ENCODE assay signal across 8 mouse cellular contexts in genomic region chr10:72653797-72654196, GRCm38 (mm10). TPM values are rescaled to one million over a fixed set of nuclear protein-coding genes. Genes with fewer than 3 reads are reported as not detected.
DNase-seq lines count a peak whose midpoint lies in the region; ATAC-seq and TF ChIP-seq lines count a peak whose summit lies in the region.

No protein-coding gene starts in this region.

- DNase-seq in kidney, adult 2 months = no peak
- no peak for DNase-seq in frontal cortex, postnatal 10 days (ENCODE audit: low spot score in 2 of 2)
- DNase-seq in layer of hippocampus, adult 18-20 months (ENCODE audit: low spot score in 2 of 2) = no peak
- no peak for DNase-seq in gastrocnemius, adult 18-20 months (ENCODE audit: low spot score)

- WGBS in kidney, embryonic 16.5 days = 50% methylated on average over 2 of the region's 2 CpGs
- WGBS in kidney, adult 2 months = 65% methylated on average over 2 of the region's 2 CpGs
- WGBS in hindbrain, embryonic 15.5 days = 67% methylated on average over 2 of the region's 2 CpGs
- 77% methylated on average over 2 of the region's 2 CpGs for WGBS in midbrain, embryonic 16.5 days

- H3K27me3 ChIP-seq in kidney, embryonic 16.5 days (ENCODE audit: insufficient read depth, low read length) = no peaks in the 10 kb centered on the region
- no peaks in the 10 kb centered on the region for H3K27me3 ChIP-seq in kidney, adult 2 months (replicated peaks; ENCODE audit: control insufficient read depth, insufficient read depth, low read length)
- H3K27me3 ChIP-seq in hindbrain, embryonic 15.5 days = no peaks in the 10 kb centered on the region
- no peaks in the 10 kb centered on the region for H3K27me3 ChIP-seq in midbrain, embryonic 16.5 days (ENCODE audit: control insufficient read depth, insufficient read depth, low read depth, low read length)

- TF ChIP-seq POLR2A in kidney, adult 2 months (IDR thresholded peaks at IDR 0.05; ENCODE audit: low read depth, low read length) = no peak
- TF ChIP-seq POLR2A in bone marrow macrophage, adult 2 months (IDR thresholded peaks at IDR 0.05; ENCODE audit: borderline replicate concordance, low read depth, low read length) = no peak

- peaks cover 15% of the 10 kb centered on the region for H3K4me1 ChIP-seq in kidney, embryonic 16.5 days (ENCODE audit: insufficient read depth, low read length)
- 0 out of 2 replicates have a peak, but pooled peaks cover 6% of the 10 kb centered on the region for H3K4me1 ChIP-seq in kidney, adult 2 months (ENCODE audit: control insufficient read depth, insufficient read depth, low read length)
- 0 out of 2 replicates have a peak, but pooled peaks cover 8% of the 10 kb centered on the region for H3K4me1 ChIP-seq in bone marrow macrophage, adult 2 months (ENCODE audit: control insufficient read depth, insufficient read depth, low read length)
- peaks cover 30% of the 10 kb centered on the region for H3K4me1 ChIP-seq in hindbrain, embryonic 15.5 days (replicated peaks)
- H3K4me1 ChIP-seq in midbrain, embryonic 16.5 days (ENCODE audit: control insufficient read depth, insufficient read depth, low read length) = peaks cover 29% of the 10 kb centered on the region

- no peak overlapping the region for H3K4me3 ChIP-seq in kidney, embryonic 16.5 days (ENCODE audit: low read length)
- no peak overlapping the region for H3K4me3 ChIP-seq in kidney, adult 2 months (ENCODE audit: insufficient read depth, low read depth, low read length)
- H3K4me3 ChIP-seq in bone marrow macrophage, adult 2 months (ENCODE audit: insufficient read depth, low read length) = peak overlapping the region; percentile 50; the same call in 1 of the 2 replicates
- H3K4me3 ChIP-seq in hindbrain, embryonic 15.5 days = no peak overlapping the region
- no peak overlapping the region; the same call in 1 of the 2 replicates for H3K4me3 ChIP-seq in midbrain, embryonic 16.5 days (ENCODE audit: low read depth, low read length)

- ATAC-seq in kidney, embryonic 16.5 days (ENCODE audit: low FRiP score, low TSS enrichment) = no peak
- no peak for ATAC-seq in hindbrain, embryonic 15.5 days (ENCODE audit: low FRiP score, low read depth)
- ATAC-seq in midbrain, embryonic 16.5 days = no peak

- H3K36me3 ChIP-seq in kidney, embryonic 16.5 days (ENCODE audit: insufficient read depth, low read length) = peaks cover 15% of the 10 kb centered on the region
- no peaks in the 10 kb centered on the region; the same call in none of the 2 replicates for H3K36me3 ChIP-seq in kidney, adult 2 months (ENCODE audit: control insufficient read depth, insufficient read depth, low read length)
- peaks cover 25% of the 10 kb centered on the region for H3K36me3 ChIP-seq in hindbrain, embryonic 15.5 days
- peaks cover 15% of the 10 kb centered on the region for H3K36me3 ChIP-seq in midbrain, embryonic 16.5 days (ENCODE audit: control insufficient read depth, insufficient read depth, low read length)

- H3K4me2 ChIP-seq in kidney, embryonic 16.5 days (replicated peaks; ENCODE audit: low read depth, low read length) = peak overlapping the region; percentile 59; the same call in 1 of the 2 replicates
- H3K4me2 ChIP-seq in hindbrain, embryonic 15.5 days = peak overlapping the region; percentile 58
- H3K4me2 ChIP-seq in midbrain, embryonic 16.5 days (ENCODE audit: low read length) = peak overlapping the region; percentile 43

- no peaks in the 10 kb centered on the region for H3K9me3 ChIP-seq in kidney, embryonic 16.5 days (ENCODE audit: low read length)
- H3K9me3 ChIP-seq in hindbrain, embryonic 15.5 days = no peaks in the 10 kb centered on the region
- no peaks in the 10 kb centered on the region for H3K9me3 ChIP-seq in midbrain, embryonic 16.5 days (replicated peaks; ENCODE audit: control insufficient read depth, low read length, poor library complexity, severe bottlenecking)

- peak overlapping the region; percentile 90 for H3K27ac ChIP-seq in kidney, embryonic 16.5 days (ENCODE audit: low read length)
- H3K27ac ChIP-seq in kidney, adult 2 months (ENCODE audit: insufficient read depth, low read depth, low read length) = no peak overlapping the region
- peak overlapping the region; percentile 85 for H3K27ac ChIP-seq in bone marrow macrophage, adult 2 months (ENCODE audit: insufficient read depth, low read depth, low read length)
- peak overlapping the region; percentile 93 for H3K27ac ChIP-seq in hindbrain, embryonic 15.5 days (replicated peaks)
- H3K27ac ChIP-seq in midbrain, embryonic 16.5 days (ENCODE audit: low read length) = peak overlapping the region; percentile 86

- H3K9ac ChIP-seq in kidney, embryonic 16.5 days (replicated peaks; ENCODE audit: low read length) = peak overlapping the region; percentile 68; the same call in 1 of the 2 replicates
- peak overlapping the region; percentile 41; the same call in 1 of the 2 replicates for H3K9ac ChIP-seq in hindbrain, embryonic 15.5 days
- peak overlapping the region; percentile 39; the same call in 1 of the 2 replicates for H3K9ac ChIP-seq in midbrain, embryonic 16.5 days (ENCODE audit: low read depth, low read length)

- no peak for TF ChIP-seq CTCF in kidney, adult 2 months (conservative IDR thresholded peaks at IDR 0.05; ENCODE audit: insufficient read depth, insufficient read length, low read depth, low read length)
- no peak for TF ChIP-seq CTCF in bone marrow macrophage, adult 2 months (IDR thresholded peaks at IDR 0.05; ENCODE audit: low read depth, low read length)

RNA-seq across cellular contexts. Expression of gene Zwint, which starts 0.8 kb away (rescaled TPM):
- polyA plus RNA-seq in kidney, embryonic 16.5 days (2015; fragmentation: Nextera tagmentation; extraction: Ambion mirVana) = 250 and 251 TPM in 2 replicates
- polyA plus RNA-seq in kidney, adult 2 months (2012; rRNA removed) = 76.3 and 93.3 TPM in 2 replicates
- 56.4 and 60.9 TPM in 2 replicates for polyA plus RNA-seq in bone marrow macrophage, adult 2 months (2012; ENCODE audit: insufficient read depth, insufficient read length, missing spikeins)
- polyA plus RNA-seq in hindbrain, embryonic 15.5 days (2015; fragmentation: Nextera tagmentation; extraction: Ambion mirVana) = 854 and 857 TPM in 2 replicates
- 918 and 1,044 TPM in 2 replicates for polyA plus RNA-seq in midbrain, embryonic 16.5 days (2015; fragmentation: Nextera tagmentation; extraction: Ambion mirVana)
- 100 to 1,000 TPM; 738 to 772 TPM for total RNA-seq in layer of hippocampus, adult 18-20 months (2021)
- 10 to 100 TPM; 31.4 to 31.5 TPM for total RNA-seq in gastrocnemius, adult 18-20 months (2021)
